Mouse (Mus musculus) embryonic fibroblast, embryonic 13.5 days (primary cell): ENCODE results near the gene Cdkn1c. TPM values are rescaled to one million over a fixed set of nuclear protein-coding genes. Genes with fewer than 3 reads are reported as not detected.

Source experiments
- H3K27ac ChIP-seq: 2 replicates; pipeline ENCODE4 v1.5.1; 2012; ENCODE audit warnings: low read length, control low read depth, inconsistent platforms; ENCODE audit not compliant: insufficient read depth
- H3K4me1 ChIP-seq: 2 replicates; pipeline ENCODE4 v1.6.1; 2011; ENCODE audit warnings: low read length; ENCODE audit not compliant: control insufficient read depth, insufficient read depth
- H3K4me3 ChIP-seq: 2 replicates; pipeline ENCODE4 v1.5.1; 2011; ENCODE audit warnings: mild to moderate bottlenecking, control low read depth, low read length; ENCODE audit not compliant: insufficient read depth
- CTCF ChIP-seq: IDR thresholded peaks from 2 replicates; pipeline ENCODE4 v1.5.1; 2011; ENCODE audit warnings: mild to moderate bottlenecking, control low read depth, low read length, moderate library complexity, borderline replicate concordance; ENCODE audit not compliant: insufficient read depth
- POLR2A ChIP-seq: IDR thresholded peaks from 2 replicates; pipeline ENCODE4 v1.6.1; 2011; ENCODE audit warnings: low read depth, mild to moderate bottlenecking, control low read depth, low read length, moderate library complexity
- polyA plus RNA-seq: library from polyadenylated mRNA; stranded (reverse); fragments of >200 nt; gene quantifications from 2 replicates; pipeline ENCODE4 v1.2.4, GENCODE M21; 2011; ENCODE audit warnings: low read depth; ENCODE audit not compliant: missing spikeins, insufficient read length

Gene Cdkn1c
- polyA plus RNA-seq, 1 experiment: 173 TPM

GRCm38 (mm10) chr7:143438965-143439364, 21.9 kb downstream of the Cdkn1c start:
- no peak overlapping the region for H3K4me3 ChIP-seq
- no peak overlapping the region for H3K27ac ChIP-seq
- H3K4me1 ChIP-seq: no peaks in the 10 kb centered on the region
- no peak for TF ChIP-seq CTCF
- no peak for TF ChIP-seq POLR2A

GRCm38 (mm10) chr7:143437894-143438581, 22.8 kb downstream of the Cdkn1c start:
- no peak overlapping the region for H3K27ac ChIP-seq
- no peak for TF ChIP-seq POLR2A
- TF ChIP-seq CTCF: no peak
- no peaks in the 10 kb centered on the region for H3K4me1 ChIP-seq
- 0 out of 2 replicates have a peak overlapping the region, but pooled peaks have one; percentile 12 for H3K4me3 ChIP-seq

- Histone ChIP-seq H3K4me1 (no peaks in the 10 kb centered on the region), H3K27ac (no peak overlapping the region), H3K4me3 (no peak overlapping the region)
- no peak for TF ChIP-seq POLR2A
- no peak for TF ChIP-seq CTCF
Observed at GRCm38 (mm10) chr7:143437231-143437893, 23.5 kb downstream of the Cdkn1c start.

- no peak overlapping the region for H3K4me3 ChIP-seq
- no peak overlapping the region for H3K27ac ChIP-seq
- TF ChIP-seq CTCF: no peak
- no peak for TF ChIP-seq POLR2A
- H3K4me1 ChIP-seq: no peaks in the 10 kb centered on the region
Observed at GRCm38 (mm10) chr7:143433331-143433730, 27.5 kb downstream of the Cdkn1c start.

- TF ChIP-seq POLR2A (no peak), CTCF (no peak)
- Histone ChIP-seq H3K4me1 (no peaks in the 10 kb centered on the region), H3K4me3 (no peak overlapping the region), H3K27ac (no peak overlapping the region)
Observed at GRCm38 (mm10) chr7:143432631-143433030, 28.2 kb downstream of the Cdkn1c start.

- Histone ChIP-seq H3K27ac (no peak overlapping the region), H3K4me3 (no peak overlapping the region), H3K4me1 (no peaks in the 10 kb centered on the region)
- no peak for TF ChIP-seq CTCF
- no peak for TF ChIP-seq POLR2A
Observed at GRCm38 (mm10) chr7:143428814-143429499, 31.9 kb downstream of the Cdkn1c start.

DNA sequence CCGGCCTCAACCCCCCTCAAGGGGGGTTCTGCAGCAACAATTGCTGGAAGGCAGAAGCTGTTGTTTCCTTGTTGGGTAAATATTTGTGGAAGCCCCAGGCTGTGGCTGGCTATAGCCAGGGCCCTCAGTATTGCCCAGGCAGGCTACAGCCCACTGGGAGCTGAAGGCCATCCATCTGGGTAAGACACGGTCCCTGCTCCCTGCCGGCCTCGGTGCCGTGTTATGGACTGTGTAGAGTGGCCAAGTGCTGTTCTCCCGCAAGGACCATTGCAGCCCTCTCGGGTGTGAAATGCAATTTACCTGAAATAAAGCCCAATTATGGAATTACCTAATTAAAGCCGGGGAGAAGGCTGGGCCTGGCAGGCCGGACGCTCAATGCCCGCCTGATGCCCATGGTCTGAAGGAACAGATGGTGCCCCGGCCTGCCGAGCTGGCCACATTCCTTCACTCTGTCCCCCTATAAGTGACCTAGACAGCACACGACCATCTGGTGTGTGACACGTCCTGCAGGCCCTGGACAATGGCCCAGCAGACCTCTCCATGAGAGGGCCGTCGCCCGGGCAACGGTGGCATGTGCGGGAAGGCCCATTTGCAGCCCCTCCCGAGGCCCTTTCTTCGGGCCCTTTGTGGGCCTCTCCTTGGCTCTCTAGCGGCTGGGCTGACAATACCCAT, 32.6 kb downstream of the Cdkn1c start:
- H3K4me1 ChIP-seq: no peaks in the 10 kb centered on the region
- no peak overlapping the region for H3K27ac ChIP-seq
- TF ChIP-seq POLR2A (no peak), CTCF (no peak)
- H3K4me3 ChIP-seq: no peak overlapping the region

DNA sequence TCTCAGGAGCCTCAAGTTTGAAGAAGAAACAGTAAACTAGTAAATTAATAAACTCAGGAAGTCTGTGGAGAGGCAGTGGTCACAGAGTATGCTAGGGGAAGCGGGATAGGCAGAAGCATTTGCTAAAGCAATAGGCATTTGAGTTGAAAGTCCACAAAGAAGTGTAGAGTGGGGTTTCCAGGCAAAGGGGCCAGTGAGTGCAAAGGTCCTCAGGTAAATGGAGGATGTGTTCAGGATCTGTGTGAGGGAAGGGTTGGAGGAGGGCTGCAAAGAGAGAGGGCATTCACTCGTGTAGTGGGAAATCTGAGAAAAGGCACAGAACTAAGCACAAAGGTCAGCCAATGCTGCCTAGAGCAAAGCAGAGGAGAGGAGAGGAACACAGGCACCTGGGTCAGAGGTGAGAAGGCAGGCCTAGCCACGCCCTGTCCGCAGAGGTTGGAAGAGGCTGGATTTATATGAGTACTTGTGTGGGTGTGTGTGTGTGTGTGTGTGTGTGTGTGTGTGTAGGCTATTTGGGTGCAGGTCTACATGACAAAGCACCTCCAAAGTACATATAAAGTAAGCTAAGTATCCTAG, 41.2 kb downstream of the Cdkn1c start:
- Histone ChIP-seq H3K4me1 (no peaks in the 10 kb centered on the region; the same call in 1 of the 2 replicates), H3K4me3 (no peak overlapping the region), H3K27ac (no peak overlapping the region)
- TF ChIP-seq POLR2A (no peak), CTCF (no peak)

- no peaks in the 10 kb centered on the region; the same call in 1 of the 2 replicates for H3K4me1 ChIP-seq
- H3K4me3 ChIP-seq: no peak overlapping the region
- no peak for TF ChIP-seq CTCF
- TF ChIP-seq POLR2A: no peak
- H3K27ac ChIP-seq: no peak overlapping the region
Observed at GRCm38 (mm10) chr7:143417875-143418274, 43.0 kb downstream of the Cdkn1c start.
